Mouse (Mus musculus): ENCODE results near the gene Fam126b. TPM values are rescaled to one million over a fixed set of nuclear protein-coding genes. Genes with fewer than 3 reads are reported as not detected.

Fam126b gene
- total and polyA plus RNA-seq, 3 experiments, result 5.5 to 5.7 TPM; not detected in 1

DNA sequence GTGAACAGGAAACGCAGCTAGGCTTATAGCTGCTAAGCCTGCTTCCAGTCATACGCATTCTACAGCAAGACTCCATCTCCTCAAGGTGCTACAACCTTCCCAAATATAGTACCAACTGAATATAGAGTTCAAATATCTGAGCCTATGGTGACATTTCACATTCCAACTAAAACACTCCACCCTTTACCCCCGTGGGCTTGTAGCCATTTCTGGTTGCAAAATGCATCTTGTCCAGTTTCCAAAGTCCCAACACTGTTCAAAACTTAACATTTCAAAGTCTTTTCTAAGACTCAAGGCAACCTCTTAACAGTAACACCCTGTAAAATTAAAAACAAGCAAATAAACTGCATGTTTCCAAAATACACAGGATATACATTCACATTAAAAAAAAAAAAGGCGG lies 29.0 kb upstream of the Fam126b start:
- H3K36me3 ChIP-seq (ENCODE audit: control insufficient read depth in 1 of 2, insufficient read depth in 2 of 2, low read length in 2 of 2), result peaks cover 0 to 16% of the 10 kb centered on the region in 2 experiments; a peak in 2 of 4 replicates
- no peak for DNase-seq (ENCODE audit: low read depth, low spot score)
- no peak overlapping the region for H3K4me3 ChIP-seq (ENCODE audit: control insufficient read depth in 1 of 2, insufficient read depth in 1 of 2, low read depth in 2 of 2, low read length in 2 of 2)
- TF ChIP-seq RCOR1 (IDR thresholded peaks at IDR 0.05; ENCODE audit: low read depth, low read length) (no peak), SIN3A (IDR thresholded peaks at IDR 0.05; ENCODE audit: low read length) (no peak)
- H3K27ac ChIP-seq (ENCODE audit: control insufficient read depth, low read depth, low read length), result no peak overlapping the region
- no peaks in the 10 kb centered on the region for H3K9me3 ChIP-seq (replicated peaks; ENCODE audit: insufficient read depth, low read length)
- no peak overlapping the region for H3K9ac ChIP-seq (ENCODE audit: control insufficient read depth, low read depth, low read length, poor library complexity, severe bottlenecking)
- no peaks in the 10 kb centered on the region for H3K79me2 ChIP-seq (ENCODE audit: control insufficient read depth, insufficient read depth, low read length, poor library complexity)
- H3K27me3 ChIP-seq (ENCODE audit: control insufficient read depth in 1 of 2, insufficient read depth in 2 of 2, low read length in 2 of 2), result no peaks in the 10 kb centered on the region; a peak in 1 of 4 replicates
- peaks cover 5 to 18% of the 10 kb centered on the region in 2 experiments for H3K4me1 ChIP-seq (ENCODE audit: control insufficient read depth in 1 of 2, insufficient read depth in 2 of 2, low read length in 2 of 2)

DNA sequence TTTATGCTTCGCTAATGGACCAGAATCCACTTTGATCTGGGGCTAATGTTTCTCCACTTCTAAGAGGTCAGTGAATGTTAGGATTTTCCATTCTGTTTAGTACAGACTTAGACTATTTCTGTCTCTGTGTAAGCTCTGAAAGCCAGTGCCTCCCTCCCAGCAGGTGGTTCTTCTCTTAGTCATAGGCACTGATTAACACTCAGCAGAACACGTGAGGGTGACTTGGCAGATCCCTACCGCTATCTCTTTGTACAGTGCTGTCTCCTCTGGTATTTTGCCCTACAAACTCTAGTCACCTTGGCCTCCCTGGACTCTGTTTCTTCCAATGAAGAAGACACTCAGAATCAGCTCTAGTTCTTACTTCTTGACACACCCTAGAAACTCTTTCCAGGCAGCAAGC lies 28.3 kb upstream of the Fam126b start:
- Histone ChIP-seq H3K4me1 (ENCODE audit: control insufficient read depth in 1 of 2, insufficient read depth in 2 of 2, low read length in 2 of 2) (peaks cover 5 to 18% of the 10 kb centered on the region in 2 experiments), H3K9ac (ENCODE audit: control insufficient read depth, low read depth, low read length, poor library complexity, severe bottlenecking) (no peak overlapping the region), H3K79me2 (ENCODE audit: control insufficient read depth, insufficient read depth, low read length, poor library complexity) (no peaks in the 10 kb centered on the region), H3K27ac (ENCODE audit: control insufficient read depth, low read depth, low read length) (no peak overlapping the region), H3K27me3 (ENCODE audit: control insufficient read depth in 1 of 2, insufficient read depth in 2 of 2, low read length in 2 of 2) (no peaks in the 10 kb centered on the region; a peak in 1 of 4 replicates), H3K9me3 (replicated peaks; ENCODE audit: insufficient read depth, low read length) (no peaks in the 10 kb centered on the region), H3K36me3 (ENCODE audit: control insufficient read depth in 1 of 2, insufficient read depth in 2 of 2, low read length in 2 of 2) (peaks cover 0 to 16% of the 10 kb centered on the region in 2 experiments; a peak in 2 of 4 replicates), H3K4me3 (ENCODE audit: control insufficient read depth in 1 of 2, insufficient read depth in 1 of 2, low read depth in 2 of 2, low read length in 2 of 2) (no peak overlapping the region)
- DNase-seq (ENCODE audit: low read depth, low spot score), result peak; percentile 69
- TF ChIP-seq HCFC1 (IDR thresholded peaks at IDR 0.05; ENCODE audit: low read depth, low read length) (no peak), TCF12 (IDR thresholded peaks at IDR 0.05; ENCODE audit: low read depth, low read length) (peak; percentile 39; the same call in 1 of the 2 replicates), JUND (IDR thresholded peaks at IDR 0.05; ENCODE audit: low read depth, low read length) (0 out of 2 replicates have a peak, but pooled peaks have one; percentile 15), MAZ (IDR thresholded peaks at IDR 0.05; ENCODE audit: low read depth, low read length) (no peak), MAX (IDR thresholded peaks at IDR 0.05; ENCODE audit: low read length) (peak; percentile 74; the same call in 1 of the 2 replicates), USF2 (IDR thresholded peaks at IDR 0.05; ENCODE audit: borderline replicate concordance in 1 of 2, insufficient read depth in 1 of 2, low read depth in 1 of 2, low read length in 2 of 2) (0 out of 4 replicates have a peak, but pooled peaks of 1 of the 2 experiments have one; percentile 31), TAL1 (IDR thresholded peaks at IDR 0.05; ENCODE audit: low read length) (peak; percentile 45; the same call in 1 of the 2 replicates), USF1 (IDR thresholded peaks at IDR 0.05; ENCODE audit: low read depth, low read length) (peak; percentile 82), E2F4 (IDR thresholded peaks at IDR 0.05; ENCODE audit: borderline replicate concordance, low read depth, low read length) (no peak), UBTF (IDR thresholded peaks at IDR 0.05; ENCODE audit: borderline replicate concordance, insufficient read depth, low read depth, low read length) (no peak), EP300 (IDR thresholded peaks at IDR 0.05; ENCODE audit: low read depth in 1 of 2, low read length in 2 of 2) (peak; percentile 55 to 63; a peak in 3 of 4 replicates), CHD2 (IDR thresholded peaks at IDR 0.05; ENCODE audit: low read length) (no peak), POLR2AphosphoS5 (IDR thresholded peaks at IDR 0.05; ENCODE audit: borderline replicate concordance, low read depth, low read length) (no peak), MXI1 (IDR thresholded peaks at IDR 0.05; ENCODE audit: low read depth, low read length) (no peak; the same call in 1 of the 2 replicates), MAFK (IDR thresholded peaks at IDR 0.05; ENCODE audit: borderline replicate concordance, low read depth, low read length) (no peak), CHD1 (IDR thresholded peaks at IDR 0.05; ENCODE audit: low read depth, low read length) (no peak), ELF1 (IDR thresholded peaks at IDR 0.05; ENCODE audit: low read depth, low read length) (no peak), RAD21 (IDR thresholded peaks at IDR 0.05; ENCODE audit: low read depth, low read length) (no peak), ETS1 (IDR thresholded peaks at IDR 0.05; ENCODE audit: low read depth, low read length) (peak; percentile 43; the same call in 1 of the 2 replicates), SIN3A (IDR thresholded peaks at IDR 0.05; ENCODE audit: low read length) (no peak), NRF1 (IDR thresholded peaks at IDR 0.05; ENCODE audit: insufficient read depth, low read depth, low read length, poor library complexity, severe bottlenecking) (no peak), MYB (IDR thresholded peaks at IDR 0.05; ENCODE audit: low read depth, low read length) (no peak), ZNF384 (IDR thresholded peaks at IDR 0.05; ENCODE audit: low read depth, low read length) (no peak), MEF2A (IDR thresholded peaks at IDR 0.05; ENCODE audit: extremely low read depth, insufficient replicate concordance, low read depth, low read length, poor library complexity, severe bottlenecking) (no peak), RCOR1 (IDR thresholded peaks at IDR 0.05; ENCODE audit: low read depth, low read length) (peak; percentile 81), GATA1 (IDR thresholded peaks at IDR 0.05; ENCODE audit: low read depth, low read length) (no peak), POLR2A (IDR thresholded peaks at IDR 0.05; ENCODE audit: control insufficient read depth in 1 of 2, insufficient read depth in 1 of 2, low read depth in 1 of 2, low read length in 2 of 2, poor library complexity in 1 of 2) (no peak), SMC3 (IDR thresholded peaks at IDR 0.05; ENCODE audit: low read depth, low read length) (no peak), MYC (IDR thresholded peaks at IDR 0.05; ENCODE audit: low read depth, low read length) (peak; percentile 59; the same call in 1 of the 2 replicates), GABPA (IDR thresholded peaks at IDR 0.05; ENCODE audit: low read depth, low read length) (no peak)

All from MEL (cell line).